Mouse (Mus musculus) activated CD4-positive, CD25-positive, alpha-beta regulatory T cell, adult 9 weeks (primary cell): ENCODE results near the gene Ugt2b38. TPM values are rescaled to one million over a fixed set of nuclear protein-coding genes. Genes with fewer than 3 reads are reported as not detected.

Source experiments
- polyA plus RNA-seq: library from polyadenylated mRNA; unstranded; fragments of 100-300 nt; shearing (Covaris generic); gene quantifications from one replicate; pipeline ENCODE4 v1.2.1, GENCODE M21; 2017

Ugt2b38 gene
- not detected for polyA plus RNA-seq

GRCm38 (mm10) chr5:87424041-87424440, at the start of gene Ugt2b38:
Gene Ugt2b38 (minus strand): TSS chr5:87424203.

Other genes starting within 250 kb of the Ugt2b38 start
- not detected for gene Ugt2b37, start 169.4 kb downstream of the Ugt2b38 start, polyA plus RNA-seq
- not detected for gene Ugt2a3, start 87.0 kb downstream of the Ugt2b38 start, polyA plus RNA-seq
- not detected for gene Ugt2a2, start 58.1 kb upstream of the Ugt2b38 start, polyA plus RNA-seq
- gene Gm43638, start 62.6 kb upstream of the Ugt2b38 start, polyA plus RNA-seq = not detected
- not detected for gene Ugt2a1, start 66.7 kb upstream of the Ugt2b38 start, polyA plus RNA-seq
- not detected for gene Sult1b1, start 114.0 kb upstream of the Ugt2b38 start, polyA plus RNA-seq
- not detected for gene Sult1d1, start 144.8 kb upstream of the Ugt2b38 start, polyA plus RNA-seq
- gene Sult1e1, start 167.4 kb upstream of the Ugt2b38 start, polyA plus RNA-seq = not detected
- not detected for gene Csn1s1, start 242.0 kb upstream of the Ugt2b38 start, polyA plus RNA-seq